Mouse (Mus musculus) CH12.LX (cell line): Measurements from ENCODE around the gene Lpcat1.

Experiments used
- MYC ChIP-seq: IDR thresholded peaks from 2 replicates; pipeline ENCODE4 v1.6.1; 2011; ENCODE audit warnings: low read depth, mild to moderate bottlenecking, improper control_type of control experiment, low read length
- USF1 ChIP-seq: IDR thresholded peaks from 2 replicates; pipeline ENCODE4 v1.6.1; 2014; ENCODE audit warnings: low read depth, mild to moderate bottlenecking, inconsistent platforms, low read length, improper control_type of control experiment

DNA sequence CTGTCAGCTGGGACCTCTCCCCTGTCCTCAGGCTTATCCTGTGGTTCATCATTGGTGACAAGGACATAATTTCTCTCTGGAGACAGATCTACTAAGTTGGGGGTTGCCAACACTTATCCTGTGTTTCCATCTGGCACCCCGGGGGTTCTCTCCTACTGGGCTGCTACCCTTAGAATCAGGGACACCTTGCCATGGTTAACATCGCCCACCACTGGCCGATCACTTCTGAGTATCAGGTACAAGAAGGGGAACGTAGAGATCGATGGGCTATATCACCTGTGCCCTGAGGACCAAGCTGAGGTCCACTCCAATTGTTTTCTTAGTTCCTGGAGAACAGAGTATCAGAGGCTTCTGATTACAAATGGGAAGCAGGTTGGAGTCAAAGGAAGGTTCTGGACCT is 97.2 kb downstream of the Lpcat1 start:
- no peak for TF ChIP-seq USF1
- no peak for TF ChIP-seq MYC
